In genomic region chr6:83267616-83268015, GRCm38 (mm10) we compare ENCODE assay signal across 9 mouse cellular contexts. TPM values are rescaled to one million over a fixed set of nuclear protein-coding genes. Genes with fewer than 3 reads are reported as not detected.
A peak's percentile ranks its signal among the peaks of the same experiment; 100 is the strongest.
DNase-seq lines count a peak whose midpoint lies in the region; ATAC-seq and TF ChIP-seq lines count a peak whose summit lies in the region.
"Had no signal": no experiment of that assay in that cellular context is flagged by ENCODE, and none has a peak within 500 bp of the region (broad histone marks: within the 10 kb centered on the region; RNA-seq: fewer than 3 reads in every experiment).

No protein-coding gene starts in this region.

- no peaks in the 10 kb centered on the region for H3K9me3 ChIP-seq in liver, postnatal 0 days (ENCODE audit: low read length)
- no peaks in the 10 kb centered on the region for H3K9me3 ChIP-seq in intestine, postnatal 0 days (ENCODE audit: control insufficient read depth)
- no peaks in the 10 kb centered on the region for H3K9me3 ChIP-seq in stomach, embryonic 15.5 days

- H3K27me3 ChIP-seq in liver, postnatal 0 days (ENCODE audit: insufficient read depth, low read length): no peaks in the 10 kb centered on the region
- no peaks in the 10 kb centered on the region for H3K27me3 ChIP-seq in intestine, postnatal 0 days (replicated peaks; ENCODE audit: control insufficient read depth, insufficient read depth, low read length)
- no peaks in the 10 kb centered on the region for H3K27me3 ChIP-seq in stomach, embryonic 15.5 days (replicated peaks)

- H3K9ac ChIP-seq in liver, postnatal 0 days (replicated peaks): no peak overlapping the region
- no peak overlapping the region for H3K9ac ChIP-seq in intestine, postnatal 0 days (ENCODE audit: low read depth, low read length)
- H3K9ac ChIP-seq in stomach, embryonic 15.5 days: no peak overlapping the region

- peak; percentile 11 for DNase-seq in cerebellum, adult 8-10 months
- DNase-seq in cerebellum, adult 11 months: no peak
- no peak for DNase-seq in liver, postnatal 0 days
- DNase-seq in liver: no peak
- no peak for DNase-seq in retina, embryonic 14.5 days (ENCODE audit: low spot score)
- DNase-seq in kidney, adult 9 months: no peak

- no peaks in the 10 kb centered on the region for H3K4me1 ChIP-seq in liver, postnatal 0 days (ENCODE audit: insufficient read depth)
- H3K4me1 ChIP-seq in intestine, postnatal 0 days (replicated peaks; ENCODE audit: control insufficient read depth, insufficient read depth, low read length): no peaks in the 10 kb centered on the region
- H3K4me1 ChIP-seq in stomach, embryonic 15.5 days: no peaks in the 10 kb centered on the region

- TF ChIP-seq EP300 in liver, postnatal 0 days (IDR thresholded peaks at IDR 0.05; ENCODE audit: low read depth): no peak

- 76% methylated on average over 4 of the region's 4 CpGs for WGBS in liver, postnatal 0 days (ENCODE audit: insufficient replicate concordance)
- WGBS in intestine, postnatal 0 days: 71% methylated on average over 4 of the region's 4 CpGs
- WGBS in stomach, embryonic 15.5 days: 61% methylated on average over 4 of the region's 4 CpGs

- TF ChIP-seq CTCF in liver, postnatal 0 days (IDR thresholded peaks at IDR 0.05; ENCODE audit: low read depth): no peak
- TF ChIP-seq CTCF in intestine, postnatal 0 days (IDR thresholded peaks at IDR 0.05; ENCODE audit: low read depth): no peak

- H3K36me3 ChIP-seq in liver, postnatal 0 days (replicated peaks; ENCODE audit: insufficient read depth, low read length): no peaks in the 10 kb centered on the region
- no peaks in the 10 kb centered on the region for H3K36me3 ChIP-seq in intestine, postnatal 0 days (ENCODE audit: control insufficient read depth, insufficient read depth)
- no peaks in the 10 kb centered on the region for H3K36me3 ChIP-seq in stomach, embryonic 15.5 days

- no peak overlapping the region for H3K27ac ChIP-seq in liver, postnatal 0 days (ENCODE audit: low read depth)
- H3K27ac ChIP-seq in intestine, postnatal 0 days (ENCODE audit: low read depth, low read length): no peak overlapping the region
- no peak overlapping the region for H3K27ac ChIP-seq in stomach, embryonic 15.5 days
- H3K27ac ChIP-seq: liver, embryonic 14.5 days had no signal

- ATAC-seq in liver, postnatal 0 days: no peak
- no peak for ATAC-seq in intestine, postnatal 0 days
- ATAC-seq in stomach, embryonic 15.5 days (ENCODE audit: insufficient read depth, low FRiP score, low read depth): no peak

- peak overlapping the region; percentile 81; the same call in 1 of the 2 replicates for H3K4me2 ChIP-seq in liver, postnatal 0 days (ENCODE audit: low read depth, low read length)
- peak overlapping the region; percentile 73 for H3K4me2 ChIP-seq in intestine, postnatal 0 days (replicated peaks; ENCODE audit: low read depth)
- H3K4me2 ChIP-seq in stomach, embryonic 15.5 days: peak overlapping the region; percentile 60

- H3K4me3 ChIP-seq in liver, postnatal 0 days (ENCODE audit: low read depth, low read length): no peak overlapping the region
- no peak overlapping the region for H3K4me3 ChIP-seq in intestine, postnatal 0 days (ENCODE audit: low read depth, low read length)
- H3K4me3 ChIP-seq in stomach, embryonic 15.5 days (replicated peaks): no peak overlapping the region

RNA-seq across cellular contexts. Expression of gene Slc4a5, which starts 48.0 kb away (rescaled TPM):
- polyA plus RNA-seq in liver, postnatal 0 days (2015; fragmentation: Nextera tagmentation; extraction: Ambion mirVana): 0.04 and 0.05 TPM in 2 replicates
- 1.5 and 1.7 TPM in 2 replicates for polyA plus RNA-seq in intestine, postnatal 0 days (2015; fragmentation: Nextera tagmentation; extraction: Ambion mirVana)
- 0.26 and 0.40 TPM in 2 replicates for polyA plus RNA-seq in stomach, embryonic 15.5 days (2015; fragmentation: Nextera tagmentation; extraction: Ambion mirVana)

RNA-seq across cellular contexts. Expression of gene Mthfd2, which starts 58.1 kb away (rescaled TPM):
- 16.6 and 20.9 TPM in 2 replicates for polyA plus RNA-seq in liver, postnatal 0 days (2015; fragmentation: Nextera tagmentation; extraction: Ambion mirVana)
- 17.6 and 18.4 TPM in 2 replicates for polyA plus RNA-seq in intestine, postnatal 0 days (2015; fragmentation: Nextera tagmentation; extraction: Ambion mirVana)
- polyA plus RNA-seq in stomach, embryonic 15.5 days (2015; fragmentation: Nextera tagmentation; extraction: Ambion mirVana): 33.7 and 42.0 TPM in 2 replicates

RNA-seq across cellular contexts. Expression of gene Mob1a, which starts 58.2 kb away (rescaled TPM):
- polyA plus RNA-seq in liver, postnatal 0 days (2015; fragmentation: Nextera tagmentation; extraction: Ambion mirVana): 17.2 and 20.9 TPM in 2 replicates
- 29.7 and 30.8 TPM in 2 replicates for polyA plus RNA-seq in intestine, postnatal 0 days (2015; fragmentation: Nextera tagmentation; extraction: Ambion mirVana)
- polyA plus RNA-seq in stomach, embryonic 15.5 days (2015; fragmentation: Nextera tagmentation; extraction: Ambion mirVana): 63.5 and 64.5 TPM in 2 replicates
